Mouse (Mus musculus): ENCODE data around the gene Slc25a17. TPM values are rescaled to one million over a fixed set of nuclear protein-coding genes. Genes with fewer than 3 reads are reported as not detected.

Gene Slc25a17
- total RNA-seq, 2 experiments from 2014 or later, result 36.3 to 41.5 TPM

GRCm38 (mm10) chr15:81320137-81320536, 40.5 kb downstream of the Slc25a17 start:
- intact Hi-C loops (cut with DNase I), result no loop called here
- DNase-seq (ENCODE audit: extremely low spot score in 1 of 2, low spot score in 2 of 2), result no peak
- no peak overlapping the region for H3K4me3 ChIP-seq
- TF ChIP-seq CTCF (IDR thresholded peaks at IDR 0.05), result no peak
- peak overlapping the region; percentile 45 for H3K27ac ChIP-seq

- Histone ChIP-seq H3K4me3 (no peak overlapping the region), H3K27ac (peak overlapping the region; percentile 22)
- DNase-seq (ENCODE audit: extremely low spot score in 1 of 2, low spot score in 2 of 2), result no peak
- intact Hi-C loops (cut with DNase I), result no loop called here
- TF ChIP-seq CTCF (IDR thresholded peaks at IDR 0.05), result no peak
These were observed 41.1 kb downstream of the Slc25a17 start for GRCm38 (mm10) chr15:81319462-81319861.

- DNase-seq (ENCODE audit: extremely low spot score in 1 of 2, low spot score in 2 of 2), result no peak
- no peak overlapping the region for H3K27ac ChIP-seq
- no peak overlapping the region for H3K4me3 ChIP-seq
- TF ChIP-seq CTCF (IDR thresholded peaks at IDR 0.05), result no peak
- intact Hi-C loops (cut with DNase I), result no loop called here
These were observed 46.7 kb downstream of the Slc25a17 start for GRCm38 (mm10) chr15:81313928-81314327.

GRCm38 (mm10) chr15:81311026-81311425, 49.6 kb downstream of the Slc25a17 start:
- TF ChIP-seq CTCF (IDR thresholded peaks at IDR 0.05), result no peak
- intact Hi-C loops (cut with DNase I), result no loop called here
- no peak overlapping the region for H3K27ac ChIP-seq

GRCm38 (mm10) chr15:81310353-81310752, 50.3 kb downstream of the Slc25a17 start:
- intact Hi-C loops (cut with DNase I), result no loop called here
- no peak for DNase-seq (ENCODE audit: extremely low spot score in 1 of 2, low spot score in 2 of 2)
- TF ChIP-seq CTCF (IDR thresholded peaks at IDR 0.05), result no peak
- Histone ChIP-seq H3K27ac (no peak overlapping the region), H3K4me3 (no peak overlapping the region)

More at GRCm38 (mm10) chr15:81311026-81311425, 49.6 kb downstream of the Slc25a17 start:
- H3K4me3 ChIP-seq, result no peak overlapping the region
- no peak for DNase-seq (ENCODE audit: extremely low spot score in 1 of 2, low spot score in 2 of 2)

- no peak overlapping the region for H3K4me3 ChIP-seq
- intact Hi-C loops (cut with DNase I), result no loop called here
- DNase-seq (ENCODE audit: extremely low spot score in 1 of 2, low spot score in 2 of 2), result no peak
- TF ChIP-seq CTCF (IDR thresholded peaks at IDR 0.05), result no peak
- H3K27ac ChIP-seq, result no peak overlapping the region
These were observed 52.6 kb downstream of the Slc25a17 start for GRCm38 (mm10) chr15:81308038-81308437.

- H3K27ac ChIP-seq, result no peak overlapping the region
- intact Hi-C loops (cut with DNase I), result no loop called here
- no peak for DNase-seq (ENCODE audit: extremely low spot score in 1 of 2, low spot score in 2 of 2)
- H3K4me3 ChIP-seq, result no peak overlapping the region
- TF ChIP-seq CTCF (IDR thresholded peaks at IDR 0.05), result no peak
These were observed 54.1 kb downstream of the Slc25a17 start for GRCm38 (mm10) chr15:81306501-81306900.

- H3K27ac ChIP-seq, result no peak overlapping the region
- no peak overlapping the region for H3K4me3 ChIP-seq
- no peak for DNase-seq (ENCODE audit: extremely low spot score in 1 of 2, low spot score in 2 of 2)
- intact Hi-C loops (cut with DNase I), result no loop called here
- TF ChIP-seq CTCF (IDR thresholded peaks at IDR 0.05), result no peak
These were observed 55.6 kb downstream of the Slc25a17 start for GRCm38 (mm10) chr15:81305035-81305434.

- no peak for TF ChIP-seq CTCF (IDR thresholded peaks at IDR 0.05)
- intact Hi-C loops (cut with DNase I), result no loop called here
- no peak overlapping the region for H3K4me3 ChIP-seq
- no peak for DNase-seq (ENCODE audit: extremely low spot score in 1 of 2, low spot score in 2 of 2)
- no peak overlapping the region for H3K27ac ChIP-seq
These were observed 56.6 kb downstream of the Slc25a17 start for GRCm38 (mm10) chr15:81304006-81304405.

- intact Hi-C loops (cut with DNase I), result loop anchor here (2.0 kb wide), 1 partner anchor 65 kb away; no protein-coding TSS in a partner anchor
- TF ChIP-seq CTCF (IDR thresholded peaks at IDR 0.05), result peak; percentile 64
These were observed 58.3 kb downstream of the Slc25a17 start for GRCm38 (mm10) chr15:81302151-81302808.

GRCm38 (mm10) chr15:81301193-81302070, 59.2 kb downstream of the Slc25a17 start:
- no peak overlapping the region for H3K27ac ChIP-seq
- no peak for TF ChIP-seq CTCF (IDR thresholded peaks at IDR 0.05)
- intact Hi-C loops (cut with DNase I), result loop anchor here (2.0 kb wide), 2 partner anchors 59 to 65 kb away; no protein-coding TSS in a partner anchor
- DNase-seq (ENCODE audit: extremely low spot score in 1 of 2, low spot score in 2 of 2), result no peak
- H3K4me3 ChIP-seq, result no peak overlapping the region

More at GRCm38 (mm10) chr15:81302151-81302808, 58.3 kb downstream of the Slc25a17 start:
- DNase-seq (ENCODE audit: extremely low spot score in 1 of 2, low spot score in 2 of 2), result no peak
- Histone ChIP-seq H3K27ac (no peak overlapping the region), H3K4me3 (no peak overlapping the region)

- DNase-seq (ENCODE audit: extremely low spot score in 1 of 2, low spot score in 2 of 2), result no peak
- TF ChIP-seq CTCF (IDR thresholded peaks at IDR 0.05), result no peak
- intact Hi-C loops (cut with DNase I), result loop anchor here (2.0 kb wide), 1 partner anchor 58 kb away; no protein-coding TSS in a partner anchor
- Histone ChIP-seq H3K4me3 (no peak overlapping the region), H3K27ac (no peak overlapping the region)
These were observed 60.0 kb downstream of the Slc25a17 start for GRCm38 (mm10) chr15:81300520-81301069.

All from left cerebral cortex, adult 2 months (tissue).